Mouse (Mus musculus): Measurements from ENCODE around the gene Tnfsf9. TPM values are rescaled to one million over a fixed set of nuclear protein-coding genes. Genes with fewer than 3 reads are reported as not detected.
A peak's percentile ranks its signal among the peaks of the same experiment; 100 is the strongest.

Gene Tnfsf9
- polyA plus RNA-seq, 1 experiment from 2014 or later = 3.5 TPM

DNA sequence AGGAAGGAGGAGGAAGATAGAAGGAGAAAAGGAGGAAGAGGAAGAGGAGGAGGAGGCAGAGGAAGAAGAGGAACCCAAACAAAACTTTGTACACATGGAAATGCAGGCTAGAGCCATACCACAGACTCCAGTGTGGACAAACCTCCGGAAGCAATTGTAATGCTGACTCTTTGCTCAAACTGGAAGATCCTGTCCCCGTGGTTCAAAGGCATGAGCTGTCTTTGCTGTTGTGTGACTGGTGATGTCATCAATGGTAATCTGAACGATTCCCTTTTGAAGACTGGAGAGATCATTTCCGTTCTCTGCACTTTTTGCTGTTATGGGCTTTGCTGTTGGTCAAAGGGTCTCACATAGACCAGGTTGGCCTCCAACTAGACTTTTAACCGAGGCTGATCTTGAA, 6.8 kb upstream of the Tnfsf9 start:
- Histone ChIP-seq H3K4me3 (ENCODE audit: low read depth, low read length) (no peak overlapping the region), H3K4me2 (replicated peaks; ENCODE audit: low read depth) (no peak overlapping the region), H3K27ac (replicated peaks) (no peak overlapping the region), H3K9ac (ENCODE audit: low read length) (no peak overlapping the region), H3K36me3 (ENCODE audit: control insufficient read depth, insufficient read depth, low read length) (no peaks in the 10 kb centered on the region), H3K27me3 (ENCODE audit: control insufficient read depth, insufficient read depth, low read length) (no peaks in the 10 kb centered on the region), H3K4me1 (replicated peaks; ENCODE audit: control insufficient read depth, insufficient read depth) (no peaks in the 10 kb centered on the region), H3K9me3 (ENCODE audit: control insufficient read depth, low read length) (no peaks in the 10 kb centered on the region)
- 70% methylated on average over 5 of the region's 5 CpGs for WGBS
- no peak for ATAC-seq (ENCODE audit: low FRiP score, low TSS enrichment)
- no peak for DNase-seq (ENCODE audit: low spot score)
- no peak for TF ChIP-seq CTCF (IDR thresholded peaks at IDR 0.05; ENCODE audit: low read depth)
- no peak for TF ChIP-seq EP300 (optimal IDR thresholded peaks at IDR 0.05)

DNA sequence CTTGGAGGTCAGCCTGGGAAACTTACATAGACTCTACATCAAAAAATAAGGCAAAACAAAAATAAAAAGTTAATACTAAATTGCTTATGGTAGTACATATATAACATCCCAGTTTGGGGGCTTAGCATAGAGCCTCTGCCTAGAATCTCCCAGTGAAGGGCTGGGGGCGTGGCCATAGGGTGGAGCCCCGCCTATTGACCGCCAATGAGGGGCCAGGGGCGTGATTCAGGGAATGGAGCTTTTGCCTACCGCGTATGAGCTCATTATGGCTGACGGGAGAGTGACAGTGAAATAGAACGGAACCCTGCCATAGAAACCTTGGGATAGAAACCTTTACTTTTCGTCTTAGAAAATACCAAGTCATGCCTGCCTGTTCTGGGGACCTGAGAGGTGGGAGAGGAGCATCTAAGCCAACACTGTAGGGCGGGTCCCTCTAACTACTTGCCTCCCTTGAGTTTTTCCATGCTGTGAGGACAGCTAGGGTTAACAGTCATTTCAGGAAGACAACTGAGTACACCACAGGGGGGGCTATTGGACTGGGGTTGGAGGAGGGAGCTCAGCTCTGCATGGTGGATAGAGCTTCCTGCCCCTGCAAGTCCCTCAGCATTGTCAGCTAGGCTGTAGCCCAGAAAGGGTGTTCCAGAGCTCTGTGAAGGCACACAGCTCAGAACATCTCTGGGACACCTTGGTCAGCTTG, 5.3 kb upstream of the Tnfsf9 start:
- H3K27me3 ChIP-seq (ENCODE audit: control insufficient read depth, insufficient read depth, low read length) = no peaks in the 10 kb centered on the region
- 0 out of 2 replicates have a peak, but pooled peaks have one; percentile 11 for TF ChIP-seq CTCF (IDR thresholded peaks at IDR 0.05; ENCODE audit: low read depth)
- no peak for TF ChIP-seq EP300 (optimal IDR thresholded peaks at IDR 0.05)
- H3K27ac ChIP-seq (replicated peaks) = no peak overlapping the region
- H3K9me3 ChIP-seq (ENCODE audit: control insufficient read depth, low read length) = no peaks in the 10 kb centered on the region
- no peaks in the 10 kb centered on the region for H3K4me1 ChIP-seq (replicated peaks; ENCODE audit: control insufficient read depth, insufficient read depth)
- no peak overlapping the region for H3K4me2 ChIP-seq (replicated peaks; ENCODE audit: low read depth)
- H3K4me3 ChIP-seq (ENCODE audit: low read depth, low read length) = no peak overlapping the region
- 11% methylated on average over 10 of the region's 10 CpGs for WGBS
- no peak for ATAC-seq (ENCODE audit: low FRiP score, low TSS enrichment)
- DNase-seq (ENCODE audit: low spot score) = no peak
- H3K36me3 ChIP-seq (ENCODE audit: control insufficient read depth, insufficient read depth, low read length) = no peaks in the 10 kb centered on the region
- H3K9ac ChIP-seq (ENCODE audit: low read length) = no peak overlapping the region

DNA sequence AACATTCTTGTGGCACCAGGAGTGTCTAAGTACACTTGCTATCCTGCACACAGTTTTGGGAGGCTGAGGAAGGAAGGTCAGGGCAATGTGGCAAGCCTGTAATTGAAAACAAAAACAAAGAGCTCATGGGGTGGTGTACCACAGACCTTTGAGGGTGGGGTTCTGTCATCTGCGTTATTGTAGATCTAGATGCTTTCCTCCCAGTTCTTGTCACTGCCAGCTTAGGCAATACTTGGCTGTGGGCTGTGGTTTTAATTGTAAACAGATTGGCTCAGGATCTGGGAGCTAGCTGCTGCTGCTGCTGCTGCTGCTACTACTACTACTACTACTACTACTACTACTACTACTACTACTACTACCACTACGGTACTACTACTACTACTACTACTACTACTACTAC, 2.8 kb upstream of the Tnfsf9 start:
- Histone ChIP-seq H3K4me3 (ENCODE audit: low read depth, low read length) (no peak overlapping the region), H3K27ac (replicated peaks) (no peak overlapping the region)
- 86% methylated on average over 2 of the region's 2 CpGs for WGBS

DNA sequence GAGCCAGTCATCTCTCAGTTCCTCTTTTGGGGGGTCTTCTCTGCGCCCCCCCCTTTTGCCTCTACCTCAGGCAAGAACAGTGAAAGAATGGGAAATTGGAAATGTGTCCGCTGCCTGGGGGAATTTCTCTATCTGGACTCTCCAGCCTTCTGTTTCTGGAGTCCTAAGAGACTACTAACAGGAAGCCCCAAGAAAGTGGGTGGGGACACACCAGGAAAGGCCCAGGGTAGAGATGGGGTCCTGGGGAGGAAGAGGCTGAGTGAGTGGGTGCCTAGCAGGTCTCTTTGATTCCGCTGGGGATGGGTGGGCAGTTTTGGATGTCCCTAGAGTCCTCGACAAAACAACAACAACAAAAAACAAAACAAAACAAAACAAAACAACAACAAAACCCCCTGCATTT, 629 bp upstream of the Tnfsf9 start:
- Histone ChIP-seq H3K36me3 (ENCODE audit: control insufficient read depth, insufficient read depth, low read length) (no peaks in the 10 kb centered on the region), H3K27ac (replicated peaks) (no peak overlapping the region), H3K9ac (ENCODE audit: low read length) (no peak overlapping the region), H3K4me1 (replicated peaks; ENCODE audit: control insufficient read depth, insufficient read depth) (no peaks in the 10 kb centered on the region), H3K27me3 (ENCODE audit: control insufficient read depth, insufficient read depth, low read length) (no peaks in the 10 kb centered on the region), H3K9me3 (ENCODE audit: control insufficient read depth, low read length) (no peaks in the 10 kb centered on the region), H3K4me2 (replicated peaks; ENCODE audit: low read depth) (peak overlapping the region; percentile 91), H3K4me3 (ENCODE audit: low read depth, low read length) (peak overlapping the region; percentile 59)
- ATAC-seq (ENCODE audit: low FRiP score, low TSS enrichment) = no peak
- WGBS = 51% methylated on average over 4 of the region's 4 CpGs
- no peak for DNase-seq (ENCODE audit: low spot score)
- TF ChIP-seq EP300 (optimal IDR thresholded peaks at IDR 0.05) = no peak
- no peak for TF ChIP-seq CTCF (IDR thresholded peaks at IDR 0.05; ENCODE audit: low read depth)

More for the DNA sequence above, 2.8 kb upstream of the Tnfsf9 start:
- Histone ChIP-seq H3K27me3 (ENCODE audit: control insufficient read depth, insufficient read depth, low read length) (no peaks in the 10 kb centered on the region), H3K4me2 (replicated peaks; ENCODE audit: low read depth) (no peak overlapping the region), H3K9ac (ENCODE audit: low read length) (no peak overlapping the region), H3K4me1 (replicated peaks; ENCODE audit: control insufficient read depth, insufficient read depth) (no peaks in the 10 kb centered on the region), H3K9me3 (ENCODE audit: control insufficient read depth, low read length) (no peaks in the 10 kb centered on the region), H3K36me3 (ENCODE audit: control insufficient read depth, insufficient read depth, low read length) (no peaks in the 10 kb centered on the region)
- DNase-seq (ENCODE audit: low spot score) (no peak), ATAC-seq (ENCODE audit: low FRiP score, low TSS enrichment) (no peak)
- no peak for TF ChIP-seq CTCF (IDR thresholded peaks at IDR 0.05; ENCODE audit: low read depth)
- no peak for TF ChIP-seq EP300 (optimal IDR thresholded peaks at IDR 0.05)

DNA sequence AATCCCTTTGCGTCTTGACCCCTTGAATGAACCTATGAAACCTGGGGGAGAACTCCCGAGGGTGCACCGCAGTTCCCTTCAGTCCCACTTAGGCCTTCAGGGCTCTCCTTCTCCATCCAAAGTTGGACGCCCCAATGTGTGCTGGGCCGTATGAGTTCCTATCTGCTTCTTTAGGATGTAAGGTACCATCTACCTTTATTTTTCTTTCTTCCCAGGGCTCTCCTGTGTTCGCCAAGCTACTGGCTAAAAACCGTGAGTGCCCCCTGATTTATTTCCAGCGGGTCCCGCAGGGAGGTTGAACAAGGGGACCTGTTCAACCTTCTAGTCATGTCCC, 877 bp downstream of the Tnfsf9 start:
- WGBS = 16% methylated on average over 9 of the region's 9 CpGs

DNA sequence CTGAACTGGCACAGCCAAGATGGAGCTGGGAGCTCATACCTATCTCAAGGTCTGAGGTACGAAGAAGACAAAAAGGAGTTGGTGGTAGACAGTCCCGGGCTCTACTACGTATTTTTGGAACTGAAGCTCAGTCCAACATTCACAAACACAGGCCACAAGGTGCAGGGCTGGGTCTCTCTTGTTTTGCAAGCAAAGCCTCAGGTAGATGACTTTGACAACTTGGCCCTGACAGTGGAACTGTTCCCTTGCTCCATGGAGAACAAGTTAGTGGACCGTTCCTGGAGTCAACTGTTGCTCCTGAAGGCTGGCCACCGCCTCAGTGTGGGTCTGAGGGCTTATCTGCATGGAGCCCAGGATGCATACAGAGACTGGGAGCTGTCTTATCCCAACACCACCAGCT, 1.9 kb downstream of the Tnfsf9 start:
- Histone ChIP-seq H3K27me3 (ENCODE audit: control insufficient read depth, insufficient read depth, low read length) (no peaks in the 10 kb centered on the region), H3K9ac (ENCODE audit: low read length) (no peak overlapping the region), H3K27ac (replicated peaks) (no peak overlapping the region), H3K4me3 (ENCODE audit: low read depth, low read length) (no peak overlapping the region), H3K4me2 (replicated peaks; ENCODE audit: low read depth) (no peak overlapping the region), H3K36me3 (ENCODE audit: control insufficient read depth, insufficient read depth, low read length) (no peaks in the 10 kb centered on the region), H3K4me1 (replicated peaks; ENCODE audit: control insufficient read depth, insufficient read depth) (no peaks in the 10 kb centered on the region), H3K9me3 (ENCODE audit: control insufficient read depth, low read length) (no peaks in the 10 kb centered on the region)
- no peak for ATAC-seq (ENCODE audit: low FRiP score, low TSS enrichment)
- no peak for DNase-seq (ENCODE audit: low spot score)
- 88% methylated on average over 5 of the region's 5 CpGs for WGBS
- TF ChIP-seq EP300 (optimal IDR thresholded peaks at IDR 0.05) = no peak

More for the DNA sequence above, 877 bp downstream of the Tnfsf9 start:
- TF ChIP-seq EP300 (optimal IDR thresholded peaks at IDR 0.05) = no peak
- no peak for TF ChIP-seq CTCF (IDR thresholded peaks at IDR 0.05; ENCODE audit: low read depth)
- Histone ChIP-seq H3K4me1 (replicated peaks; ENCODE audit: control insufficient read depth, insufficient read depth) (no peaks in the 10 kb centered on the region), H3K9me3 (ENCODE audit: control insufficient read depth, low read length) (no peaks in the 10 kb centered on the region), H3K4me2 (replicated peaks; ENCODE audit: low read depth) (peak overlapping the region; percentile 91), H3K4me3 (ENCODE audit: low read depth, low read length) (peak overlapping the region; percentile 59), H3K36me3 (ENCODE audit: control insufficient read depth, insufficient read depth, low read length) (no peaks in the 10 kb centered on the region), H3K9ac (ENCODE audit: low read length) (peak overlapping the region; percentile 60; the same call in 1 of the 2 replicates), H3K27ac (replicated peaks) (no peak overlapping the region), H3K27me3 (ENCODE audit: control insufficient read depth, insufficient read depth, low read length) (no peaks in the 10 kb centered on the region)
- DNase-seq (ENCODE audit: low spot score) (no peak), ATAC-seq (ENCODE audit: low FRiP score, low TSS enrichment) (no peak)
